Mouse (Mus musculus) layer of hippocampus, adult 18-20 months (tissue): ENCODE measurements around the gene Rab5a. TPM values are rescaled to one million over a fixed set of nuclear protein-coding genes. Genes with fewer than 3 reads are reported as not detected.

Source experiments
- DNase-seq, 2 experiments: peaks; one replicate each; pipeline ENCODE4 v3.0.0; 2022; ENCODE audit warnings: low spot score in 2 of 2
- total RNA-seq, 2 experiments: library from RNA; stranded (reverse); gene quantifications; 2 replicates each; pipeline ENCODE4 v1.2.3; 2021

Rab5a gene
- total RNA-seq, 2 experiments from 2014 or later: 117 TPM

GRCm38 (mm10) chr17:53542536-53542935 is 63.5 kb downstream of the Rab5a start:
- DNase-seq: no peak

GRCm38 (mm10) chr17:53543591-53544324 is 64.7 kb downstream of the Rab5a start:
- peak; percentile 27 to 74 for DNase-seq

- no peak for DNase-seq
Observed at GRCm38 (mm10) chr17:53551306-53552299, 72.6 kb downstream of the Rab5a start.

- no peak for DNase-seq
Observed at GRCm38 (mm10) chr17:53554088-53554487, 75.1 kb downstream of the Rab5a start.

- DNase-seq: no peak
Observed at GRCm38 (mm10) chr17:53554813-53555212, 75.8 kb downstream of the Rab5a start.

Other genes with a start within 250 kb of the Rab5a start
- under 1 TPM; 0.25 to 0.62 TPM for gene Efhb, start 15.9 kb upstream of the Rab5a start, total RNA-seq
- gene Pp2d1, start 60.2 kb downstream of the Rab5a start, total RNA-seq: not detected
- gene Kat2b, start 87.6 kb downstream of the Rab5a start, total RNA-seq: 10 to 100 TPM; 16.9 to 18.4 TPM
- under 1 TPM in 1 of 2 experiments, not detected in 1; 0.07 TPM for gene Sgo1, start 210.1 kb downstream of the Rab5a start, total RNA-seq